Mouse (Mus musculus) lung, embryonic 16.5 days (tissue): Measurements from ENCODE around the gene Xdh. TPM values are rescaled to one million over a fixed set of nuclear protein-coding genes. Genes with fewer than 3 reads are reported as not detected.

Experiments
- ATAC-seq: fragments of 200-750 bp; cut with Nextera tagmentation; 2 replicates; pipeline ENCODE4 v1.8.0; 2017; ENCODE audit warnings: low read depth, mild to moderate bottlenecking, moderate library complexity
- H3K27ac ChIP-seq: fragments of 300-500 bp; sonication (generic); 2 replicates; pipeline ENCODE4 v1.5.1; 2014; ENCODE audit warnings: mild to moderate bottlenecking, control low read depth, low read length
- H3K27me3 ChIP-seq: fragments of 300-500 bp; sonication (generic); 2 replicates; pipeline ENCODE4 v1.6.1; 2014; ENCODE audit warnings: low read depth, low read length, mixed read lengths; ENCODE audit not compliant: control insufficient read depth, insufficient read depth
- H3K36me3 ChIP-seq: fragments of 300-500 bp; sonication (generic); 2 replicates; pipeline ENCODE4 v1.6.1; 2014; ENCODE audit warnings: low read length; ENCODE audit not compliant: control insufficient read depth, insufficient read depth
- H3K4me1 ChIP-seq: fragments of 300-500 bp; sonication (generic); replicated peaks from 2 replicates; pipeline ENCODE4 v1.6.1; 2014; ENCODE audit warnings: low read length, mixed read lengths; ENCODE audit not compliant: control insufficient read depth, insufficient read depth
- H3K4me2 ChIP-seq: fragments of 300-500 bp; sonication (generic); 2 replicates; pipeline ENCODE4 v1.6.1; 2014; ENCODE audit warnings: low read depth, low read length, control low read depth
- H3K4me3 ChIP-seq: fragments of 300-500 bp; sonication (generic); 2 replicates; pipeline ENCODE4 v1.5.1; 2014; ENCODE audit warnings: mild to moderate bottlenecking, low read length, control low read depth
- H3K9ac ChIP-seq: fragments of 300-500 bp; sonication (generic); 2 replicates; pipeline ENCODE4 v1.6.1; 2014; ENCODE audit warnings: low read length, control low read depth
- H3K9me3 ChIP-seq: fragments of 300-500 bp; sonication (generic); 2 replicates; pipeline ENCODE4 v1.6.1; 2016; ENCODE audit warnings: low read length; ENCODE audit not compliant: control insufficient read depth
- WGBS: fragments of 180-500 bp; shearing (Covaris S2); extraction: QIAGEN DNeasy Blood & Tissue Kit; methylation state at CpG from one replicate; pipeline ENCODE4 v1.1.7; 2014; 5-methylcytosine and 5-hydroxymethylcytosine counted together
- polyA plus RNA-seq: library from polyadenylated mRNA; unstranded; fragments of >200 nt; fragmentation: Nextera tagmentation; extraction: Ambion mirVana; gene quantifications from 2 replicates; pipeline ENCODE4 v1.2.1, GENCODE M21; 2015

The Xdh gene
- polyA plus RNA-seq, 1 experiment from 2014 or later = 9.5 TPM

GRCm38 (mm10) chr17:73948801-73949200 lies 1.2 kb downstream of the Xdh start:
- H3K9ac ChIP-seq = no peak overlapping the region
- no peak overlapping the region for H3K4me2 ChIP-seq
- peak overlapping the region; percentile 79 for H3K27ac ChIP-seq
- WGBS = 59% methylated on average over 2 of the region's 2 CpGs
- H3K4me1 ChIP-seq = peaks cover 7% of the 10 kb centered on the region
- H3K27me3 ChIP-seq = no peaks in the 10 kb centered on the region
- no peaks in the 10 kb centered on the region for H3K36me3 ChIP-seq
- H3K9me3 ChIP-seq = no peaks in the 10 kb centered on the region
- H3K4me3 ChIP-seq = no peak overlapping the region
- no peak for ATAC-seq

GRCm38 (mm10) chr17:73948039-73948438 lies 2.0 kb downstream of the Xdh start:
- Histone ChIP-seq H3K27me3 (no peaks in the 10 kb centered on the region), H3K36me3 (no peaks in the 10 kb centered on the region), H3K9me3 (no peaks in the 10 kb centered on the region), H3K4me1 (peaks cover 7% of the 10 kb centered on the region), H3K4me3 (no peak overlapping the region), H3K4me2 (0 out of 2 replicates have a peak overlapping the region, but pooled peaks have one; percentile 20), H3K27ac (peak overlapping the region; percentile 79), H3K9ac (no peak overlapping the region)
- 45% methylated on average over 3 of the region's 3 CpGs for WGBS
- peak; percentile 61; the same call in 1 of the 2 replicates for ATAC-seq

GRCm38 (mm10) chr17:73946856-73947255 lies 3.1 kb downstream of the Xdh start:
- Histone ChIP-seq H3K4me1 (peaks cover 7% of the 10 kb centered on the region), H3K27me3 (no peaks in the 10 kb centered on the region), H3K4me3 (no peak overlapping the region), H3K9me3 (no peaks in the 10 kb centered on the region), H3K4me2 (no peak overlapping the region), H3K36me3 (no peaks in the 10 kb centered on the region), H3K27ac (no peak overlapping the region), H3K9ac (no peak overlapping the region)
- WGBS = 58% methylated on average over 5 of the region's 5 CpGs
- ATAC-seq = no peak

- H3K9me3 ChIP-seq = no peaks in the 10 kb centered on the region
- ATAC-seq = no peak
- peaks cover 4% of the 10 kb centered on the region for H3K4me1 ChIP-seq
- H3K4me3 ChIP-seq = no peak overlapping the region
- H3K27ac ChIP-seq = no peak overlapping the region
- no peak overlapping the region for H3K4me2 ChIP-seq
- H3K36me3 ChIP-seq = no peaks in the 10 kb centered on the region
- H3K27me3 ChIP-seq = no peaks in the 10 kb centered on the region
- 68% methylated on average over 5 of the region's 5 CpGs for WGBS
- no peak overlapping the region for H3K9ac ChIP-seq
These were observed 5.3 kb downstream of the Xdh start for GRCm38 (mm10) chr17:73944661-73945060.

GRCm38 (mm10) chr17:73942268-73942962 lies 7.6 kb downstream of the Xdh start:
- ATAC-seq = no peak
- 33% methylated on average over 3 of the region's 3 CpGs for WGBS

GRCm38 (mm10) chr17:73941816-73942215 lies 8.2 kb downstream of the Xdh start:
- Histone ChIP-seq H3K27me3 (no peaks in the 10 kb centered on the region), H3K9ac (no peak overlapping the region), H3K9me3 (no peaks in the 10 kb centered on the region), H3K27ac (no peak overlapping the region), H3K36me3 (no peaks in the 10 kb centered on the region), H3K4me1 (no peaks in the 10 kb centered on the region), H3K4me3 (no peak overlapping the region), H3K4me2 (no peak overlapping the region)
- WGBS = 62% methylated on average over 3 of the region's 3 CpGs
- no peak for ATAC-seq

More at GRCm38 (mm10) chr17:73942268-73942962, 7.6 kb downstream of the Xdh start:
- Histone ChIP-seq H3K4me3 (no peak overlapping the region), H3K36me3 (no peaks in the 10 kb centered on the region), H3K4me1 (no peaks in the 10 kb centered on the region), H3K9me3 (no peaks in the 10 kb centered on the region), H3K4me2 (no peak overlapping the region), H3K27me3 (no peaks in the 10 kb centered on the region), H3K9ac (no peak overlapping the region), H3K27ac (no peak overlapping the region)

GRCm38 (mm10) chr17:73937073-73937472 lies 12.9 kb downstream of the Xdh start:
- Histone ChIP-seq H3K36me3 (no peaks in the 10 kb centered on the region), H3K4me3 (no peak overlapping the region), H3K4me1 (no peaks in the 10 kb centered on the region), H3K9ac (no peak overlapping the region), H3K4me2 (no peak overlapping the region), H3K9me3 (no peaks in the 10 kb centered on the region), H3K27me3 (no peaks in the 10 kb centered on the region), H3K27ac (no peak overlapping the region)
- ATAC-seq = no peak
- 61% methylated on average over 7 of the region's 7 CpGs for WGBS

GRCm38 (mm10) chr17:73935163-73935562 lies 14.8 kb downstream of the Xdh start:
- Histone ChIP-seq H3K9me3 (no peaks in the 10 kb centered on the region), H3K4me3 (no peak overlapping the region), H3K36me3 (no peaks in the 10 kb centered on the region), H3K9ac (no peak overlapping the region), H3K4me2 (no peak overlapping the region), H3K27ac (no peak overlapping the region), H3K4me1 (no peaks in the 10 kb centered on the region), H3K27me3 (no peaks in the 10 kb centered on the region)
- WGBS = 68% methylated on average over 4 of the region's 4 CpGs
- no peak for ATAC-seq

GRCm38 (mm10) chr17:73934281-73934680 lies 15.7 kb downstream of the Xdh start:
- H3K9me3 ChIP-seq = no peaks in the 10 kb centered on the region
- no peaks in the 10 kb centered on the region for H3K4me1 ChIP-seq
- no peak overlapping the region for H3K9ac ChIP-seq
- H3K27ac ChIP-seq = no peak overlapping the region
- WGBS = 51% methylated on average over 4 of the region's 4 CpGs
- H3K36me3 ChIP-seq = no peaks in the 10 kb centered on the region
- no peak for ATAC-seq
- H3K4me3 ChIP-seq = no peak overlapping the region
- H3K4me2 ChIP-seq = no peak overlapping the region
- H3K27me3 ChIP-seq = no peaks in the 10 kb centered on the region
